Mouse (Mus musculus) heart, postnatal 0 days (tissue): ENCODE measurements around the gene Spaca6. TPM values are rescaled to one million over a fixed set of nuclear protein-coding genes. Genes with fewer than 3 reads are reported as not detected.

Experiments used
- ATAC-seq: fragments of 200-750 bp; cut with Nextera tagmentation; 2 replicates; pipeline ENCODE4 v1.8.0; 2017; ENCODE audit warnings: low read depth, moderate number of reproducible peaks, moderate library complexity; ENCODE audit not compliant: insufficient read depth
- DNase-seq: peaks from one replicate; pipeline ENCODE4 v3.0.0-alpha.2; 2016; ENCODE audit warnings: low spot score
- H3K27ac ChIP-seq: fragments of 300-500 bp; sonication (generic); 2 replicates; pipeline ENCODE4 v1.5.1; 2014; ENCODE audit warnings: low read depth, mild to moderate bottlenecking
- H3K27me3 ChIP-seq: fragments of 300-500 bp; sonication (generic); 2 replicates; pipeline ENCODE4 v1.6.1; 2014; ENCODE audit warnings: low read length, mixed read lengths; ENCODE audit not compliant: control insufficient read depth, insufficient read depth
- H3K36me3 ChIP-seq: fragments of 300-500 bp; sonication (generic); replicated peaks from 2 replicates; pipeline ENCODE4 v1.6.1; 2014; ENCODE audit warnings: low read length, mixed read lengths; ENCODE audit not compliant: control insufficient read depth, insufficient read depth
- H3K4me1 ChIP-seq: fragments of 300-500 bp; sonication (generic); 2 replicates; pipeline ENCODE4 v1.6.1; 2014; ENCODE audit warnings: antibody characterized with exemption; ENCODE audit not compliant: control insufficient read depth, insufficient read depth
- H3K4me2 ChIP-seq: fragments of 300-500 bp; sonication (generic); 2 replicates; pipeline ENCODE4 v1.6.1; 2014; ENCODE audit warnings: low read depth, mild to moderate bottlenecking, low read length, moderate library complexity
- H3K4me3 ChIP-seq: fragments of 300-500 bp; sonication (generic); 2 replicates; pipeline ENCODE4 v1.5.1; 2014; ENCODE audit warnings: low read depth, low read length
- H3K9ac ChIP-seq: fragments of 300-500 bp; sonication (generic); replicated peaks from 2 replicates; pipeline ENCODE4 v1.6.1; 2014; ENCODE audit warnings: low read depth, low read length, mixed read lengths
- H3K9me3 ChIP-seq: fragments of 300-500 bp; sonication (generic); replicated peaks from 2 replicates; pipeline ENCODE4 v1.6.1; 2016; ENCODE audit warnings: low read length; ENCODE audit not compliant: control insufficient read depth
- CTCF ChIP-seq: IDR thresholded peaks from 2 replicates; pipeline ENCODE4 v1.5.1; 2016; ENCODE audit warnings: antibody characterized with exemption, control low read depth, low read depth
- EP300 ChIP-seq: IDR thresholded peaks from 2 replicates; pipeline ENCODE4 v1.6.1; 2016; ENCODE audit warnings: antibody characterized with exemption, low read depth
- WGBS: fragments of 180-500 bp; shearing (Covaris S2); extraction: QIAGEN DNeasy Blood & Tissue Kit; methylation state at CpG from one replicate; pipeline ENCODE4 v1.1.7; 2014; 5-methylcytosine and 5-hydroxymethylcytosine counted together
- microRNA counts: library from miRNA; unstranded; fragments of <30 nt; microRNA quantifications from one replicate; lab custom pipeline; 2015
- microRNA-seq: library from miRNA; unstranded; fragments of <30 nt; microRNA quantifications from one replicate; pipeline ENCODE4, GENCODE M21; 2016
- polyA plus RNA-seq: library from polyadenylated mRNA; unstranded; fragments of >200 nt; fragmentation: Nextera tagmentation; extraction: Ambion mirVana; gene quantifications from 2 replicates; pipeline ENCODE4 v1.2.1, GENCODE M21; 2015
- total RNA-seq: library from RNA; depleted of rRNA; stranded (reverse); fragments of >200 nt; gene quantifications from 2 replicates; pipeline ENCODE4 v1.2.3, GENCODE M21; 2014; ENCODE audit warnings: low replicate concordance; rRNA removed

The Spaca6 gene
- total and polyA plus RNA-seq, 2 experiments from 2014 or later, result 1.6 to 9.2 TPM

- 71% methylated on average over 2 of the region's 2 CpGs for WGBS
- Histone ChIP-seq H3K4me1 (no peaks in the 10 kb centered on the region), H3K9ac (no peak overlapping the region), H3K27me3 (no peaks in the 10 kb centered on the region), H3K4me2 (no peak overlapping the region), H3K4me3 (no peak overlapping the region), H3K27ac (no peak overlapping the region), H3K36me3 (no peaks in the 10 kb centered on the region), H3K9me3 (no peaks in the 10 kb centered on the region)
- TF ChIP-seq CTCF (no peak), EP300 (no peak)
- ATAC-seq, result no peak
- no peak for DNase-seq
Observed at GRCm38 (mm10) chr17:17889732-17890425, 62.9 kb downstream of the Spaca6 start.

MicroRNAs within 50 kb of the gene (microRNA counts, 519-probe panel; counts per million panel counts)
- microRNA mmu-let-7e (lab: Ali Mortazavi, UCI) (7,920 counts per million, percentile 89 among the panel's probes with 10 or more counts), microRNA mmu-miR-125a-3p (lab: Ali Mortazavi, UCI) (3,546 counts per million, percentile 41 among the panel's probes with 10 or more counts), microRNA mmu-miR-125a-5p (lab: Ali Mortazavi, UCI) (8,864 counts per million, percentile 96 among the panel's probes with 10 or more counts), microRNA mmu-miR-99b (lab: Ali Mortazavi, UCI) (7,191 counts per million, percentile 85 among the panel's probes with 10 or more counts)

Small RNA genes lying within 50 kb of the gene (microRNA-seq; reads per million reads assigned to microRNA genes)
- gene Gm25927, result not detected
- 7,006 reads per million, percentile 95 among the genes with 10 or more reads in this experiment for gene Mir125a
- gene Mir99b, result 11,398 reads per million, percentile 95 among the genes with 10 or more reads in this experiment
- not detected for gene Mirlet7e

Other genes starting within 250 kb of the Spaca6 start
- 53.0 and 56.2 TPM in 2 replicates for gene Lnpep, start 202.1 kb upstream of the Spaca6 start, total RNA-seq
- gene Lnpep, start 202.1 kb upstream of the Spaca6 start, polyA plus RNA-seq, result 10.0 and 10.3 TPM in 2 replicates
- not detected in 2 replicates for gene Vmn2r90, start 123.4 kb upstream of the Spaca6 start, total RNA-seq
- gene Vmn2r90, start 123.4 kb upstream of the Spaca6 start, polyA plus RNA-seq, result not detected in 2 replicates
- gene Has1, start 28.0 kb downstream of the Spaca6 start, total RNA-seq, result 2.9 and 4.0 TPM in 2 replicates
- 1.00 and 1.1 TPM in 2 replicates for gene Has1, start 28.0 kb downstream of the Spaca6 start, polyA plus RNA-seq
- gene Fpr1, start 56.8 kb downstream of the Spaca6 start, total RNA-seq, result not detected in 2 replicates
- 0.40 and 0.53 TPM in 2 replicates for gene Fpr1, start 56.8 kb downstream of the Spaca6 start, polyA plus RNA-seq
- gene Fpr2, start 60.7 kb downstream of the Spaca6 start, total RNA-seq, result 1.3 TPM in 1 of 2 replicates, not detected in the other
- 0.19 and 0.33 TPM in 2 replicates for gene Fpr2, start 60.7 kb downstream of the Spaca6 start, polyA plus RNA-seq
- gene Fpr3, start 60.7 kb downstream of the Spaca6 start, total RNA-seq, result not detected in 2 replicates
- gene Fpr3, start 60.7 kb downstream of the Spaca6 start, polyA plus RNA-seq, result not detected in 2 replicates
- not detected in 2 replicates for gene Fpr-rs4, start 194.6 kb downstream of the Spaca6 start, total RNA-seq
- gene Fpr-rs4, start 194.6 kb downstream of the Spaca6 start, polyA plus RNA-seq, result not detected in 2 replicates
- gene Vmn2r124, start 222.3 kb downstream of the Spaca6 start, total RNA-seq, result not detected in 2 replicates
- not detected in 2 replicates for gene Vmn2r124, start 222.3 kb downstream of the Spaca6 start, polyA plus RNA-seq